Mouse (Mus musculus): Measurements from ENCODE around the gene Rims1.

DNA sequence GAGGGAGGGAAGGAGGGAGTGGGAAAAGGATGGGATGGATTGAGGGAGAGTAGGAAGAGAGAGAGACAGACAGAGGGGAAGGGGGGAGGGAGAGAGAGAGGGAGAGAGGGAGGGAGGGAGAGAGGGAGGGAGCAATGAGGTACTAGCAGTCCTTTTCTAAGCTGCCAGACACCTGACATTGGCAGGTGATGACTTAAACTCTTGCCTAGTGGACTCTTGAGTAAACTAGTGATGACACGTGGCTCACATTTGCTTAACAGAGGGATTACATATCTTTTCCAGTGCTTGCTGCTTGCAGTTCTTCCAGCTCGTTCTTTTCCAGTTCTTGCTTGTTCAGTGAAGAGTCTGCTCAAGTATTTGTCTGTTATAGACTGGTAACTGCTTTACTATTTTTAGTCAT, 160.5 kb downstream of the Rims1 start:
- TF ChIP-seq EP300 (optimal IDR thresholded peaks at IDR 0.05) (no peak), CTCF (IDR thresholded peaks at IDR 0.05; ENCODE audit: low read depth) (no peak)

Measured in stomach, postnatal 0 days (tissue).